Mouse (Mus musculus): ENCODE measurements around the gene Bnip3.

Gene Bnip3

GRCm38 (mm10) chr7:138845111-138845510 lies 64.2 kb downstream of the Bnip3 start:
- DNase-seq (ENCODE audit: low read depth), result no peak

GRCm38 (mm10) chr7:138843421-138843820 lies 65.9 kb downstream of the Bnip3 start:
- no peak for DNase-seq (ENCODE audit: low read depth)

- no peak for DNase-seq (ENCODE audit: low read depth)
Measured at GRCm38 (mm10) chr7:138841436-138842151, 67.7 kb downstream of the Bnip3 start.
